Mouse (Mus musculus) intestine, postnatal 0 days (tissue): ENCODE data around the gene Dlgap1. TPM values are rescaled to one million over a fixed set of nuclear protein-coding genes. Genes with fewer than 3 reads are reported as not detected.

Source experiments
- ATAC-seq: fragments of 200-750 bp; cut with Nextera tagmentation; 2 replicates; pipeline ENCODE4 v1.8.0; 2017; ENCODE audit warnings: mild to moderate bottlenecking, moderate TSS enrichment, moderate library complexity
- H3K27ac ChIP-seq: fragments of 300-500 bp; sonication (generic); 2 replicates; pipeline ENCODE4 v1.5.1; 2014; ENCODE audit warnings: mild to moderate bottlenecking, low read depth, low read length, moderate library complexity
- H3K27me3 ChIP-seq: fragments of 300-500 bp; sonication (generic); replicated peaks from 2 replicates; pipeline ENCODE4 v1.6.1; 2014; ENCODE audit warnings: low read length, mixed read lengths; ENCODE audit not compliant: control insufficient read depth, insufficient read depth
- H3K36me3 ChIP-seq: fragments of 300-500 bp; sonication (generic); 2 replicates; pipeline ENCODE4 v1.6.1; 2014; ENCODE audit warnings: mild to moderate bottlenecking, moderate library complexity; ENCODE audit not compliant: control insufficient read depth, insufficient read depth
- H3K4me1 ChIP-seq: fragments of 300-500 bp; sonication (generic); replicated peaks from 2 replicates; pipeline ENCODE4 v1.6.1; 2014; ENCODE audit warnings: antibody characterized with exemption, low read length, mixed read lengths; ENCODE audit not compliant: control insufficient read depth, insufficient read depth
- H3K4me2 ChIP-seq: fragments of 300-500 bp; sonication (generic); replicated peaks from 2 replicates; pipeline ENCODE4 v1.6.1; 2014; ENCODE audit warnings: low read depth, mild to moderate bottlenecking, moderate library complexity
- H3K4me3 ChIP-seq: fragments of 300-500 bp; sonication (generic); 2 replicates; pipeline ENCODE4 v1.5.1; 2014; ENCODE audit warnings: low read depth, low read length
- H3K9ac ChIP-seq: fragments of 300-500 bp; sonication (generic); 2 replicates; pipeline ENCODE4 v1.6.1; 2014; ENCODE audit warnings: mild to moderate bottlenecking, low read depth, low read length
- H3K9me3 ChIP-seq: fragments of 300-500 bp; sonication (generic); 2 replicates; pipeline ENCODE4 v1.6.1; 2016; ENCODE audit warnings: mixed run types; ENCODE audit not compliant: control insufficient read depth
- CTCF ChIP-seq: sonication (generic); IDR thresholded peaks from 2 replicates; pipeline ENCODE4 v1.5.1; 2016; ENCODE audit warnings: low read depth, mild to moderate bottlenecking, control low read depth, antibody characterized with exemption, moderate library complexity
- WGBS: fragments of 180-500 bp; shearing (Covaris S2); extraction: QIAGEN DNeasy Blood & Tissue Kit; methylation state at CpG from one replicate; pipeline ENCODE4 v1.1.7; 2014; 5-methylcytosine and 5-hydroxymethylcytosine counted together
- polyA plus RNA-seq: library from polyadenylated mRNA; unstranded; fragments of >200 nt; fragmentation: Nextera tagmentation; extraction: Ambion mirVana; gene quantifications from 2 replicates; pipeline ENCODE4 v1.2.1, GENCODE M21; 2015

The Dlgap1 gene
- polyA plus RNA-seq, 1 experiment from 2014 or later: 0.85 TPM

GRCm38 (mm10) chr17:70722146-70722545, 753.3 kb downstream of the Dlgap1 start:
- ATAC-seq: no peak
- Histone ChIP-seq H3K4me2 (no peak overlapping the region), H3K27me3 (no peaks in the 10 kb centered on the region), H3K9ac (no peak overlapping the region), H3K27ac (no peak overlapping the region), H3K9me3 (no peaks in the 10 kb centered on the region), H3K4me3 (no peak overlapping the region), H3K4me1 (no peaks in the 10 kb centered on the region), H3K36me3 (no peaks in the 10 kb centered on the region)
- no peak for TF ChIP-seq CTCF
- 76% methylated on average over 3 of the region's 3 CpGs for WGBS

GRCm38 (mm10) chr17:70728719-70729281, 759.9 kb downstream of the Dlgap1 start:
- Histone ChIP-seq H3K4me1 (no peaks in the 10 kb centered on the region), H3K4me2 (no peak overlapping the region), H3K27ac (no peak overlapping the region), H3K36me3 (no peaks in the 10 kb centered on the region), H3K9me3 (no peaks in the 10 kb centered on the region), H3K9ac (no peak overlapping the region), H3K27me3 (no peaks in the 10 kb centered on the region), H3K4me3 (no peak overlapping the region)
- no peak for TF ChIP-seq CTCF
- peak; percentile 49; the same call in 1 of the 2 replicates for ATAC-seq
- 56% methylated on average over 5 of the region's 5 CpGs for WGBS

GRCm38 (mm10) chr17:70734728-70735127, 765.9 kb downstream of the Dlgap1 start:
- Histone ChIP-seq H3K27me3 (no peaks in the 10 kb centered on the region), H3K9me3 (no peaks in the 10 kb centered on the region), H3K9ac (no peak overlapping the region), H3K27ac (no peak overlapping the region), H3K4me2 (no peak overlapping the region), H3K4me1 (peaks cover 3% of the 10 kb centered on the region), H3K36me3 (no peaks in the 10 kb centered on the region), H3K4me3 (no peak overlapping the region)
- TF ChIP-seq CTCF: no peak
- ATAC-seq: no peak
- 72% methylated on average over 3 of the region's 3 CpGs for WGBS

DNA sequence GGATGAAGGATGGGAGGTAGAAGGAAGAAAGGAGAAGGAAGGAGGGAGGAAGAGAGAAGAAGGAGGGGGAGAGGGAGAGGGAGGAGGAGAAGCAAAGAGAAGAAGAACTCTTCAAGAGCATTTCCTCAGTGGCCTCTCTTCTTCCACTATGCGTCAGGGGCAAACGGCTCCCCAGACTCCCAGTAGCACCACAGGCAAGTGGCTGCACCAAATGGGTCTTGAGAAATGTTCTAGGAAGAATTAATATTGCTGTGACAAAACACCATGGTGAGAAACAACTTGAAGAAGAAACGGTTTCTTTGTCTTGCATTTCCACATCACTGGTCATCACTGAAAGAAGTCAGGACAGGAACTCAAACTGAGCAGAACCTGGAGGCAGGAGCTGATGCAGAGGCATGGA, 766.5 kb downstream of the Dlgap1 start:
- Histone ChIP-seq H3K36me3 (no peaks in the 10 kb centered on the region), H3K4me1 (peaks cover 3% of the 10 kb centered on the region), H3K9me3 (no peaks in the 10 kb centered on the region), H3K9ac (no peak overlapping the region), H3K4me3 (no peak overlapping the region), H3K4me2 (no peak overlapping the region), H3K27me3 (no peaks in the 10 kb centered on the region), H3K27ac (no peak overlapping the region)
- no peak for ATAC-seq
- no peak for TF ChIP-seq CTCF
- 74% methylated on average over 3 of the region's 3 CpGs for WGBS

GRCm38 (mm10) chr17:70737424-70737823, 768.6 kb downstream of the Dlgap1 start:
- ATAC-seq: peak; percentile 48
- peak; percentile 81 for TF ChIP-seq CTCF
- H3K27me3 ChIP-seq: no peaks in the 10 kb centered on the region
- H3K9ac ChIP-seq: no peak overlapping the region
- H3K4me1 ChIP-seq: peaks cover 3% of the 10 kb centered on the region
- WGBS: 2% methylated on average over 6 of the region's 6 CpGs
- peak overlapping the region; percentile 65 for H3K4me2 ChIP-seq
- H3K9me3 ChIP-seq: no peaks in the 10 kb centered on the region
- H3K4me3 ChIP-seq: peak overlapping the region; percentile 21; the same call in 1 of the 2 replicates
- peak overlapping the region; percentile 60; the same call in 1 of the 2 replicates for H3K27ac ChIP-seq
- no peaks in the 10 kb centered on the region for H3K36me3 ChIP-seq

DNA sequence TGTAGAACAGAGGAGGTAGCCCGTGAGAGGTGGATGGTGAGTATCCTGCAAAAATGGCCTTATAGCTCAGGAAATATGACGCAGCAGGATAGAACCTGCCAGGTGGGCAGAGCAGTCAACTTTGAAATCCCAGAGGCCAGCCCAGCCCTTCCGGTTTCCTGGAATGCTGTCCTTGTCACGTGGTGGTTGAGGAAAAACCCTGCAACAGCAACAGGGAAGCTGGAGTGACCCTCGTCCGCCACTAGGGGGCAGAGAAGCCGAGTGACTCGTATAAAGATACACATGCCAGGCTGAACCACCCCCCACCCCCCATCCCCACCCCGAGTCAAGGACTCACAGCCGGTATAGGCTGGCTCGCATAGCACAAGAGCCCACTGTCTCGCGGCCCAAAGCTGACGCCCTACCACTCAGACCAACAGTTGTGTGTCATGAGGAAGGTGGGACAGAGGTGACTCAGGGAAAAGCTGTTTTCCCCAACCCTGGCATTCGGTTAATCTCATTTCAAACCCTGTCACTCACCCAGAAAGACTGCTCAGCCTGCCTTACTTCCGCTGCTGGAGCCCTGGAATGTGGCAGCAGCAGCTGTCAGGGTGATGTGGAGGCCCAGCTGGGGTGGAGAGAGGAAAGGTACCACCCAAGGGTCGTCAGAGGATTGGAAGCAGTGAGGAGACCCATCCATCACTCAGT, 769.4 kb downstream of the Dlgap1 start:
- ATAC-seq: peak; percentile 89
- Histone ChIP-seq H3K36me3 (no peaks in the 10 kb centered on the region), H3K9me3 (no peaks in the 10 kb centered on the region), H3K27me3 (no peaks in the 10 kb centered on the region), H3K4me3 (peak overlapping the region; percentile 21; the same call in 1 of the 2 replicates), H3K27ac (peak overlapping the region; percentile 60; the same call in 1 of the 2 replicates), H3K9ac (no peak overlapping the region), H3K4me1 (peaks cover 3% of the 10 kb centered on the region), H3K4me2 (peak overlapping the region; percentile 65)
- WGBS: 4% methylated on average over 17 of the region's 17 CpGs
- TF ChIP-seq CTCF: peak; percentile 85
